Mouse (Mus musculus) liver, embryonic 13.5 days (tissue): ENCODE results near the gene Pld5. TPM values are rescaled to one million over a fixed set of nuclear protein-coding genes. Genes with fewer than 3 reads are reported as not detected.

Experiments
- ATAC-seq: fragments of 200-750 bp; cut with Nextera tagmentation; 2 replicates; pipeline ENCODE4 v1.8.0; 2017; ENCODE audit warnings: low read depth, mild to moderate bottlenecking, moderate number of reproducible peaks, moderate library complexity
- DNase-seq: peaks from one replicate; pipeline ENCODE4 v3.0.0; 2022
- H3K27ac ChIP-seq: fragments of 300-500 bp; sonication (generic); 2 replicates; pipeline ENCODE4 v1.5.1; 2015; ENCODE audit warnings: moderate library complexity, mild to moderate bottlenecking, inconsistent platforms
- H3K27me3 ChIP-seq: fragments of 300-500 bp; sonication (generic); 2 replicates; pipeline ENCODE4 v1.6.1; 2015; ENCODE audit warnings: mild to moderate bottlenecking, inconsistent platforms
- H3K36me3 ChIP-seq: fragments of 300-500 bp; sonication (generic); 2 replicates; pipeline ENCODE4 v1.6.1; 2015; ENCODE audit warnings: mild to moderate bottlenecking, inconsistent platforms
- H3K4me1 ChIP-seq: fragments of 300-500 bp; sonication (generic); replicated peaks from 2 replicates; pipeline ENCODE4 v1.6.1; 2015; ENCODE audit warnings: inconsistent platforms
- H3K4me2 ChIP-seq: fragments of 300-500 bp; sonication (generic); 2 replicates; pipeline ENCODE4 v1.6.1; 2015; ENCODE audit warnings: inconsistent platforms, mild to moderate bottlenecking, moderate library complexity
- H3K4me3 ChIP-seq: fragments of 300-500 bp; sonication (generic); replicated peaks from 2 replicates; pipeline ENCODE4 v1.5.1; 2015; ENCODE audit warnings: mild to moderate bottlenecking, inconsistent platforms
- H3K9ac ChIP-seq: fragments of 300-500 bp; sonication (generic); 2 replicates; pipeline ENCODE4 v1.6.1; 2015; ENCODE audit warnings: mild to moderate bottlenecking, inconsistent platforms
- H3K9me3 ChIP-seq: fragments of 300-500 bp; sonication (generic); replicated peaks from 2 replicates; pipeline ENCODE4 v1.6.1; 2016; ENCODE audit warnings: inconsistent platforms
- whole genome bisulfite sequencing: fragments of 180-500 bp; shearing (Covaris S2); methylation state at CpG from one replicate; pipeline ENCODE4 v1.1.7; 2015; ENCODE audit not compliant: insufficient replicate concordance; 5-methylcytosine and 5-hydroxymethylcytosine counted together
- polyA plus RNA-seq: library from polyadenylated mRNA; unstranded; fragments of >200 nt; fragmentation: Nextera tagmentation; extraction: Ambion mirVana; gene quantifications from 2 replicates; pipeline ENCODE4 v1.2.1, GENCODE M21; 2015

Gene Pld5
- polyA plus RNA-seq, 1 experiment from 2014 or later, result 0.06 TPM

DNA sequence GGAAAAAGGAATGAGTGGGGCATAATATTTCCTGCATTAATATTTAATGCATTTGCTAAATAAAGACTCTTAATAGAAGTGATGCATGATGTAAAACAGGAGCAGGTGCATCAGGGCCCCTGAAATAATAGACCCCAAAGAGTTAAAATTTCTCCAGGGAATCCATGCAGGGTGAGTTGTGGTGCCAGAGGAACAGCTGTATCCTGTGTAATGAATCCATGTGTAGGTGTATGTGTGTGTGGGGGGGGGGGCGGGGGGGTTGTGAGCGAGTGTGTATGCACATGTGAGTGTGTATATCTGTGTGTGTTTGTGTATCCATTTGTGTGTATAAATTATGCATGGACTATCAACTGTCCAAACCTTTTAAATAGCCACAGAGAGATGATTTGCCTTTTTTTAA is 194.1 kb downstream of the Pld5 start:
- WGBS, result 39% methylated on average over 2 of the region's 2 CpGs
- no peaks in the 10 kb centered on the region for H3K4me1 ChIP-seq
- no peak overlapping the region for H3K4me2 ChIP-seq
- ATAC-seq (no peak), DNase-seq (no peak)
- H3K27ac ChIP-seq, result no peak overlapping the region
- no peak overlapping the region for H3K4me3 ChIP-seq
- H3K9ac ChIP-seq, result no peak overlapping the region
- H3K36me3 ChIP-seq, result no peaks in the 10 kb centered on the region
- H3K27me3 ChIP-seq, result no peaks in the 10 kb centered on the region
- H3K9me3 ChIP-seq, result no peaks in the 10 kb centered on the region

DNA sequence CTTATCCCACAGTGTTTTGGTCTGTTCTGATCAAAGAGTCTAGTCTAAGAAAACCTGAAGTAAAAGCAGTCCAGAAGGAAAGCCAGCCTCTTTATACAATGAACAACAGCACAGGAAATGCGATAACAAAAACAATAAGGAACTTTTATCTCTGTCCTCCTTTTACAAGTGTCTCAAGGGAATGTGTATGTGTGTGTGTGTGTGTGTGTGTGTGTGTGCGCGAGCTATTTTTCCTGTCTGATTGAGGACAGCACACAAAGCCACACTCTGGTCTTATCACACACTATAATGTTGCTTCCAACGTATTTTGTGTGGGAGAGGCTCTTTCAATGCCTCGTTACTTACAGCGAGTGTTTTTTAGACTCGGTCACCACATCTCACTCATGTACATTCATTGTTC is 196.7 kb downstream of the Pld5 start:
- Histone ChIP-seq H3K9ac (no peak overlapping the region), H3K27me3 (no peaks in the 10 kb centered on the region), H3K4me2 (no peak overlapping the region), H3K36me3 (no peaks in the 10 kb centered on the region), H3K4me3 (no peak overlapping the region), H3K27ac (no peak overlapping the region), H3K4me1 (no peaks in the 10 kb centered on the region), H3K9me3 (no peaks in the 10 kb centered on the region)
- DNase-seq (no peak), ATAC-seq (peak; percentile 62)
- 32% methylated on average over 7 of the region's 7 CpGs for WGBS

DNA sequence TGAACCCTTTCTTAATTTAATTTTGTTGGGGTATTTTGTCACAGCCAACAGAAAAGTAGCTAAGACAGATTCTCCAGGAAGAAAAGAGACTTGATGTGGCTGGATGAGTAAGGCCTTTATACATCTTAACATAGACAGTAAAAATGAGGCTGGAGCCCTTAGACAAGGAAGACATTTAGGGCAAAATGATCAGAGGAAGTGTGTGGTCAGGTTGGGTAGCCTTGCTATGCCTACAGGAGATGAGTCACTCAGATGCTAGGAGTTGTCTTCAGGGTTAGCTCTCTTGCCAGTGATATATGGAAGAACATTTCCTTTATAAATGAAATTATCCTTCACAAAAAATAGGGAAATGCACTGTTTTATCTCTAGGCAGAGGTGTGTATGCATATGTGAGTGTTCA is 198.3 kb downstream of the Pld5 start:
- H3K4me2 ChIP-seq, result no peak overlapping the region
- H3K9ac ChIP-seq, result no peak overlapping the region
- H3K4me1 ChIP-seq, result no peaks in the 10 kb centered on the region
- no peaks in the 10 kb centered on the region for H3K36me3 ChIP-seq
- DNase-seq (no peak), ATAC-seq (no peak)
- no peaks in the 10 kb centered on the region for H3K27me3 ChIP-seq
- no peak overlapping the region for H3K4me3 ChIP-seq
- H3K9me3 ChIP-seq, result no peaks in the 10 kb centered on the region
- H3K27ac ChIP-seq, result no peak overlapping the region

DNA sequence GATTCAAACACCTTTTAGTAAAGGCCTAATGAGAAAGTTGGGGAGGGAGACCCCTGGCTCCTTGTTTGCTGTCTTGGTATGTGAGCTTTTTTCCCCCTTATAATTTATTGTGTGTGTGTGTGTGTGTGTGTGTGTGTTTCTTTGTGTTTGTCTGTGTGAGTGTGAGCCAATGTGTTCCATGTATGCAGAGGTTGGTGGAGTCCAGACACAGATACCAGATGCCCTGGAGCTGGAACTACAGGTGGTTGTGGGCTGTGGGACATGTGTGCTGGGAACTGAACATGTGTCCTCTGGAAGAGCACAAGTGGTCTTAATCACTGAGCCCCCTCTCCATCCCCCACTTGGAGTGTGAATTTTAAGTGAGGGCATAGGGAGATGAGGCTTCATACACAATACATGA is 199.3 kb downstream of the Pld5 start:
- H3K27me3 ChIP-seq, result no peaks in the 10 kb centered on the region
- H3K9me3 ChIP-seq, result no peaks in the 10 kb centered on the region
- no peak overlapping the region for H3K9ac ChIP-seq
- no peaks in the 10 kb centered on the region for H3K36me3 ChIP-seq
- H3K4me3 ChIP-seq, result no peak overlapping the region
- H3K4me1 ChIP-seq, result no peaks in the 10 kb centered on the region
- DNase-seq (no peak), ATAC-seq (no peak)
- no peak overlapping the region for H3K27ac ChIP-seq
- no peak overlapping the region for H3K4me2 ChIP-seq

DNA sequence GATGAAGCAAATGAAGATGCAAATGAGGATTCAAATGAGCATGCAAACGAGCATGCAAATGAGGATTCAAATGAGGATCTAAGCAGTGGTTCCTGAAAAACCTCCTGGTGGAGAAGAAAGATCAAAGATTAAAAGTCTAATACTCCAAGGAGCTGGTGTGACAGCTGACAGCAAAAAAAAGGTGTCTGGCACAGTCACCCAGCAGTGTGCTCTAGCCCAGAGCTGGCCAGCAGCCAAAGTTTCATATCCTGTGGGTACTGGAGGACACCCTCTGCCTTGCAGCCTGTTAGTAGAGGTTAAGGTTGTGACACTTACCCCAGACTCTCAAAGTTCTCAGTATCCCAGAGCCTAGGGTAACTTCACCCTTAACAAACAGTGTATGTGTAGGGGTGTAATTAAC is 199.7 kb downstream of the Pld5 start:
- Histone ChIP-seq H3K36me3 (no peaks in the 10 kb centered on the region), H3K4me1 (no peaks in the 10 kb centered on the region), H3K27me3 (no peaks in the 10 kb centered on the region), H3K27ac (no peak overlapping the region), H3K9me3 (no peaks in the 10 kb centered on the region), H3K9ac (no peak overlapping the region), H3K4me3 (no peak overlapping the region), H3K4me2 (no peak overlapping the region)
- ATAC-seq (peak; percentile 43; the same call in 1 of the 2 replicates), DNase-seq (no peak)
- 41% methylated on average over 1 of the region's 1 CpGs for WGBS

DNA sequence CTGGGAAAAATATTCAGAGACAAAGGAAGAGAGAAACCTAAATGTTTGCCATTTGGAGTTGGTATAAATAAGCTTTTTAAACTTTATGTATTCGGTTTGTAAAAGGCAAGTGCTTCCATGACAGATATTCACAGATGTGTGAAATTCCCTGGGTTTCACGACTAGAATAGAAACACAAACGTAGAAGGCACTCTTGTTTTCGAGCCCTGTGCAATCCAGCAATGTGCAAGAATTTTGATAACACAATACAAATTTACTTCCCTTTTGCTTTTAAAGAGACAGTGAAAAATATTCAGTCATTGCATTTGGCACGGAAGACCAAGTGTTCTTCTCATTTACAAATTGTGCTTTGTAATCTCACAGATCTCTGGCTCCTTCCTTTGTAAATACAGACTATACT is 200.6 kb downstream of the Pld5 start:
- Histone ChIP-seq H3K4me1 (no peaks in the 10 kb centered on the region), H3K9me3 (no peaks in the 10 kb centered on the region), H3K27me3 (no peaks in the 10 kb centered on the region), H3K36me3 (no peaks in the 10 kb centered on the region), H3K9ac (no peak overlapping the region), H3K4me3 (no peak overlapping the region), H3K27ac (no peak overlapping the region), H3K4me2 (no peak overlapping the region)
- 26% methylated on average over 5 of the region's 5 CpGs for WGBS
- no peak for DNase-seq
- no peak for ATAC-seq

DNA sequence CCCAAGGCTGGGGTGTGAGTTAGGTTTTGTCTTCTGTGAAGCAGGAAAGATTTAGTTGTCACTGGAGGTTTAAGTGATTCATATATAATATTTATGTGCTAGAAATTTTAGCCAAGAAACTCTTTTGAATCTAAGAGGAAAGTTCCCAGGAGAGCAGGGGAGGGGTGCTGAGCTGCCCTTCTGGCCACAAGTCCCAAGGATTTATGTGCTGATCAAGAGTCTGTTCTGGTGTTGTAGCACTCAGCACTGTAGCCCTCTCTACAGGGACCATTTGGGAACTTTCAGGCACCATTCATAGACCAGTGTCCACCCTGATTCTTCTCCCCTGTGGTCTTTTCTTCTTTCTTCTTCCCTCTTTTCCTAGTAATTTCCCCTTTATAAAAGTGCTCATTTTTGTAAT is 209.8 kb downstream of the Pld5 start:
- Histone ChIP-seq H3K9ac (no peak overlapping the region), H3K4me2 (no peak overlapping the region), H3K27ac (no peak overlapping the region), H3K36me3 (no peaks in the 10 kb centered on the region), H3K27me3 (no peaks in the 10 kb centered on the region), H3K4me1 (no peaks in the 10 kb centered on the region), H3K9me3 (no peaks in the 10 kb centered on the region), H3K4me3 (no peak overlapping the region)
- ATAC-seq, result no peak
- no peak for DNase-seq

DNA sequence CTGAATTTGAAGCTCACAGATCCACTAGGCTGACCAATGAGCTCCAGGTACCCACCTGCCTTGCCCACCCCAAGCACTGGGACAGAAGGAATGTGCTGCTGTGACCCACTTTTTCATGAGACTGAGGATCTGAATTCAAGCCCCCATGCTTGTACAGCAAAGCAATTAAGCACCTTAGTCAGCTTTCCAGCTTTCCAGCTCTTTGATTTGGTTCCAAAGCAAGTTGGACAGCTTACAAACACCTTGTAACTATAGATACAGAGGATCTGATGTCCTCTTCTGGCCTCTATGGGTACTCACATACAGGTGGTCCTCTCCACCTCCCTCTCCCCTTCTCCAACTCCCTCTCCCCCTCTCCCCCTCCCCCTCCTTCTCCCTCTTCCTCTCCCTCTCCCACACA is 210.6 kb downstream of the Pld5 start:
- DNase-seq (no peak), ATAC-seq (no peak)
- Histone ChIP-seq H3K4me3 (no peak overlapping the region), H3K4me2 (no peak overlapping the region), H3K9me3 (no peaks in the 10 kb centered on the region), H3K27me3 (no peaks in the 10 kb centered on the region), H3K9ac (no peak overlapping the region), H3K27ac (no peak overlapping the region), H3K4me1 (no peaks in the 10 kb centered on the region), H3K36me3 (no peaks in the 10 kb centered on the region)

DNA sequence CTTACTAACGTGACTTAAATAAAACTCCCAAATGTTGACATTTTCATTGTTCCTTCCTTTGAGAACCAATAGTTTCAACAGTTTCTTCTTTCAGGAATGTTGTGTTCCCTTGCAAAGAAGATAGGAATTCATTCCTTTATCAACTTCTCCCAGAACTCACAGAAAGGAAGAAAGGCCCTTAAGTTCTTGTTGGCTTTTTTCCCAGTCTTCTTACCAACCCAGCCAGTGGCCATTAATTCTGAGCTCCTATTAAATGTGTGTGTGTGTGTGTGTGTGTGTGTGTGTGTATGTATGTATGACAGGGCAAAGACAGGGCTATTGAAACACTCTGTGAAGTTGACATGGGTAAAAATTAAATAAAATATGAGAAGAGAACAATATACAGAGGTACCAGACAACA is 221.5 kb downstream of the Pld5 start:
- no peaks in the 10 kb centered on the region for H3K27me3 ChIP-seq
- no peak overlapping the region for H3K27ac ChIP-seq
- no peak overlapping the region for H3K9ac ChIP-seq
- H3K4me1 ChIP-seq, result no peaks in the 10 kb centered on the region
- ATAC-seq (no peak), DNase-seq (no peak)
- H3K4me3 ChIP-seq, result no peak overlapping the region
- H3K4me2 ChIP-seq, result no peak overlapping the region
- no peaks in the 10 kb centered on the region for H3K36me3 ChIP-seq
- WGBS, result 28% methylated on average over 1 of the region's 1 CpGs
- H3K9me3 ChIP-seq, result no peaks in the 10 kb centered on the region

DNA sequence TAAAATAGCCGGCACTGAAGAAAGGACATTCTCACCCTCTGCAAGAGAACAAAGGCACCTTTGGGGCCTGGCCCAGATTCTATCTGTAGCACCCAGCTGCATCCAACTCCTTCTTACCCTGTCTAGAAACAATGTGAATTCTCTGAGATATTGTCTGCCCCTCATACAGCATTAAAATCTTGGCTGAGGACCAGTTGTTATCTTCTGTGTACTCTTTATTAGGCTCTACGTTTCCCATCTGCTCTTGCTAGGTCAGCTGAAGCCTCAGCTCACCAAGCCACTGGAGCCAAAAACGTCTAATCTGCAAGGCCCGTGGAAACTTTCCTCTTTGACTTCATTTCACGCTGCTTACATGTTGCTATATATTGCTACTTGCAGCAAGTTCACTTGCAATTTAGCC is 228.1 kb downstream of the Pld5 start:
- WGBS, result 59% methylated on average over 5 of the region's 5 CpGs
- H3K27me3 ChIP-seq, result no peaks in the 10 kb centered on the region
- no peaks in the 10 kb centered on the region for H3K4me1 ChIP-seq
- no peaks in the 10 kb centered on the region for H3K36me3 ChIP-seq
- ATAC-seq (no peak), DNase-seq (no peak)
- no peak overlapping the region for H3K4me2 ChIP-seq
- no peak overlapping the region for H3K27ac ChIP-seq
- H3K9me3 ChIP-seq, result no peaks in the 10 kb centered on the region
- no peak overlapping the region for H3K4me3 ChIP-seq
- H3K9ac ChIP-seq, result no peak overlapping the region

DNA sequence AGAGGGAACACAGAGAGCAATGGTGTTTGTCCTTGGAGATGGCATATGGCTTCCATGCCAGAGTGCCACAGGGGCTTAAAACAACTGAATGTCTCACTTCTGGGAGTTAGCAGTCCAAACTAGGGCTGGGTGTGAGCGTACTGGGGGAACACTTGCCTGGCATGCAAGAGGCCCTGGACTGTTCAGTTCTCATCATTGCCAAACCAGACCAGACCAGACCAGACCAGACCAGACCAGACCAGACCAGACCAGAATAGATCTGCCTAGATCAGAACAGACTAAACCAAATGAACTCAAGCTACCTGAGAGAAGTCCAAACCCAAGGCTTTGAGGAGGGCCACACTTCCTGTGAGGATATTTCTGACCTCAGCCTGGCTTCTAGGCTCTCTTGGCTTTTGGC is 228.7 kb downstream of the Pld5 start:
- H3K9ac ChIP-seq, result no peak overlapping the region
- no peaks in the 10 kb centered on the region for H3K4me1 ChIP-seq
- H3K9me3 ChIP-seq, result no peaks in the 10 kb centered on the region
- no peak overlapping the region for H3K4me2 ChIP-seq
- DNase-seq (no peak), ATAC-seq (no peak)
- no peaks in the 10 kb centered on the region for H3K36me3 ChIP-seq
- H3K27ac ChIP-seq, result no peak overlapping the region
- H3K4me3 ChIP-seq, result no peak overlapping the region
- no peaks in the 10 kb centered on the region for H3K27me3 ChIP-seq
- WGBS, result 48% methylated on average over 1 of the region's 1 CpGs

DNA sequence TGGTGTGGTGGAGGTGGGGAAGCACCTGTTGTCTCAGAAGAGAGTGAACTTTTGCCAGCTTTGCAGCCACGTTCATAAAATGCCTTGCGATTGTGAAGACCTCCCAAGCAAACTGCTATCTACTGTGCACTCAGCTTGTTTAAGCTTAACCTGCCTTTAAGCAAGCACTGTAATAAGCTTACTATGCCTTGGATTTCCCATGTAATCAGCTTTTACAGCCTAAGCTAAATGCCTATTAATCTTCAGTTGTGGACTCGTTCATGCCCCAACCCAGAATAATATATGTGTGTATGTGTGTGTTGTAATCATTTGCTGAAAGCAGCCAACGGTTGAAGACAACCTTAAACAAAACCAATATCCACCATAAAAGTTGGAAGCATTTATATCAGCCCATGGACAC is 232.1 kb downstream of the Pld5 start:
- H3K4me3 ChIP-seq, result no peak overlapping the region
- no peak overlapping the region for H3K9ac ChIP-seq
- no peaks in the 10 kb centered on the region for H3K27me3 ChIP-seq
- H3K4me2 ChIP-seq, result no peak overlapping the region
- no peaks in the 10 kb centered on the region for H3K36me3 ChIP-seq
- H3K9me3 ChIP-seq, result no peaks in the 10 kb centered on the region
- H3K4me1 ChIP-seq, result no peaks in the 10 kb centered on the region
- no peak overlapping the region for H3K27ac ChIP-seq
- WGBS, result 60% methylated on average over 4 of the region's 4 CpGs
- ATAC-seq (no peak), DNase-seq (no peak)

DNA sequence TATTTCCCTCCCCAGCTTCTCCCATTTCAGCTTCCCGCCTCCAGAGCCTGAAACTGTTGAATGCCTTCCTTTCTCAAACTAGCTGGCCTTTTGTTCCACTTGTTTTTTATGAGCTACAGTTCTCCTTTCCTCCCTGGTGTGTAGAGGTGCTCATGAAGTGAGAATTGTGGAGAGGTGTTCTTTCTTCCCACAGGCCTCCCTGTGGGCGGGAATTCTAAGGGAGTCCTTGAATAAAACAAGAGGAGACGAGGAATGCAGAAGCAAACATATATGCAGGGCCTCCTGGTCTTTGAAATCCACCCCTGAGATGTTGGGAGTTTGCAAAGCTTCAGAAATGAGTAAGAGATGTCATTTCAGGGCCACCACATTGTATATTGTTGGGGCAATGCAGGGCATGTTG is 235.2 kb downstream of the Pld5 start:
- DNase-seq (no peak), ATAC-seq (no peak)
- no peaks in the 10 kb centered on the region for H3K36me3 ChIP-seq
- H3K9ac ChIP-seq, result no peak overlapping the region
- H3K27ac ChIP-seq, result no peak overlapping the region
- no peaks in the 10 kb centered on the region for H3K9me3 ChIP-seq
- H3K4me1 ChIP-seq, result no peaks in the 10 kb centered on the region
- WGBS, result 55% methylated on average over 3 of the region's 3 CpGs
- no peak overlapping the region for H3K4me3 ChIP-seq
- no peak overlapping the region for H3K4me2 ChIP-seq
- no peaks in the 10 kb centered on the region for H3K27me3 ChIP-seq
